Mouse (Mus musculus): ENCODE data around the gene Ep300.

- TF ChIP-seq CTCF (IDR thresholded peaks at IDR 0.05; ENCODE audit: low read depth, low read length) (no peak), POLR2A (IDR thresholded peaks at IDR 0.05; ENCODE audit: extremely low read depth, insufficient read depth, low read length) (no peak)
These were observed 40.2 kb upstream of the Ep300 start for GRCm38 (mm10) chr15:81544916-81545315.
